Mouse (Mus musculus): ENCODE measurements at regions not wholly inside any gene's neighbourhood (a gene's known extent, or its start where the extent isn't known, plus 50 kb on each side); places are given as distances from the start of the nearest gene placed in this dataset.

DNA sequence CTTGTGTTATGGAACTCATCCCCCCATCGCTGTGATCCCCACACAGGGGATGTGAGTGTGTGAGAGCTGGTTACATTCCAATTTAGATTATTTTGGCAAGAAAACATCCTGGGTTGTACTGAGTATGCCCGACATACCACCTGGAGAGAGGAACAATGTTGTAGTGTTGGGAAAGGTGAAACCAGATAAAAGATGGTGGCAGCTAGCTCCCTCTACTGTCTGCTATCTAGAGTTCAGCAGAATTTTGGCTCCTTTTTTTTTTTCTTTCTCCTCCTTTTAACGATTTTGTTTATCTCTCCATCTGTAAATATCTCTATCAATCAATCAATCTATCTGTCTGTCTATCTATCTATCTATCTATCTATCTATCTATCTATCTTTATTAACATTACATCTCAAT lies 89.7 kb downstream of the Kcna5 start:
- TF ChIP-seq GATA1 (IDR thresholded peaks at IDR 0.05; ENCODE audit: borderline replicate concordance, low read length) (no peak), FLI1 (IDR thresholded peaks at IDR 0.05; ENCODE audit: low read length) (no peak)
